Comparison of ENCODE assay signal across 34 mouse cellular contexts in the genomic region with DNA sequence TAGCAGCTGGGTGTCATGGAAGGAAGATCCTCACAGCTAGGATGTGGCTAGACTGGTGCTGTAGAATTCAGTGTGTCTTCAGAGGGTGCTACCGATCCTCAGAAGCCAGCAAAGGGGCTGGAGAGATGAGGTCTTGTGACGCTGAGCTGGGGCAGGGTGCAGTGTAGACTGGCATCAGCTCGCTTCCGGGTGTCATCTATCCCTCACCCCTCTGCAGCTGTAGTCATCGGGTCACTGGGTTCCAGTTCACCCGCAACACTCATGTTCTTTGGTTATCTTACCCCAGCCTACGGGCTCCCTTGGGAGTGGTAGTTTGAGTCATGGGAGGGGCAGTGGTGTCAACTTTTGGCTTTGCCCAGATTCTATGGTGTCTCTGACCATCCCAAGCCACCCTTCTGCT. TPM values are rescaled to one million over a fixed set of nuclear protein-coding genes. Genes with fewer than 3 reads are reported as not detected.
"Had no signal": no experiment of that assay in that cellular context is flagged by ENCODE, and none has a peak within 500 bp of the region (broad histone marks: within the 10 kb centered on the region; RNA-seq: fewer than 3 reads in every experiment).

No protein-coding gene starts in this region.

- H3K27ac ChIP-seq: embryonic facial prominence, embryonic 10.5 days; embryonic facial prominence, embryonic 12.5 days; embryonic facial prominence, embryonic 13.5 days; embryonic facial prominence, embryonic 15.5 days; forebrain, embryonic 10.5 days; forebrain, embryonic 12.5 days; forebrain, embryonic 13.5 days; forebrain, embryonic 15.5 days; gastrocnemius, adult 2 months; heart, adult 2 months had no signal

- H3K4me1 ChIP-seq: embryonic facial prominence, embryonic 10.5 days; embryonic facial prominence, embryonic 15.5 days; forebrain, embryonic 12.5 days; forebrain, embryonic 13.5 days; forebrain, embryonic 15.5 days had no signal

- H3K4me3 ChIP-seq: embryonic facial prominence, embryonic 10.5 days; embryonic facial prominence, embryonic 12.5 days; embryonic facial prominence, embryonic 13.5 days; embryonic facial prominence, embryonic 15.5 days; erythroblast, embryonic 14.5 days; forebrain, embryonic 10.5 days; forebrain, embryonic 12.5 days; forebrain, embryonic 13.5 days; forebrain, embryonic 15.5 days; gastrocnemius, adult 2 months; heart, adult 2 months had no signal

- H3K9me3 ChIP-seq: embryonic facial prominence, embryonic 10.5 days; embryonic facial prominence, embryonic 12.5 days; embryonic facial prominence, embryonic 13.5 days; embryonic facial prominence, embryonic 15.5 days; forebrain, embryonic 10.5 days; forebrain, embryonic 12.5 days; forebrain, embryonic 13.5 days; forebrain, embryonic 15.5 days had no signal

- H3K9ac ChIP-seq: embryonic facial prominence, embryonic 12.5 days; embryonic facial prominence, embryonic 13.5 days; embryonic facial prominence, embryonic 15.5 days; forebrain, embryonic 12.5 days; forebrain, embryonic 13.5 days; forebrain, embryonic 15.5 days; forebrain, postnatal 0 days had no signal

- H3K4me2 ChIP-seq: embryonic facial prominence, embryonic 12.5 days; embryonic facial prominence, embryonic 13.5 days; embryonic facial prominence, embryonic 15.5 days; forebrain, embryonic 12.5 days; forebrain, embryonic 13.5 days; forebrain, embryonic 15.5 days had no signal

- H3K36me3 ChIP-seq: embryonic facial prominence, embryonic 10.5 days; embryonic facial prominence, embryonic 12.5 days; embryonic facial prominence, embryonic 13.5 days; embryonic facial prominence, embryonic 15.5 days; forebrain, embryonic 10.5 days; forebrain, embryonic 12.5 days; forebrain, embryonic 15.5 days had no signal

- H3K27me3 ChIP-seq: embryonic facial prominence, embryonic 12.5 days; embryonic facial prominence, embryonic 13.5 days; embryonic facial prominence, embryonic 15.5 days; forebrain, embryonic 12.5 days; forebrain, embryonic 13.5 days; forebrain, embryonic 15.5 days had no signal

- DNase-seq: cerebellum, adult 9-10 months; cerebellum, adult 9-11 months; cerebellum, postnatal 10 days; cerebellum, postnatal 14 days; cerebellum, postnatal 25 days; cerebellum, postnatal 36 days; embryo, embryonic 11 days; forebrain, postnatal 0 days; gastrocnemius, adult 2 months; gastrocnemius, postnatal 10 days; gastrocnemius, postnatal 14 days; gastrocnemius, postnatal 25 days; gastrocnemius, postnatal 36 days; heart, adult 11 months; heart, adult 2 months had no signal

- ATAC-seq: forebrain, embryonic 13.5 days; forebrain, embryonic 14.5 days; forebrain, embryonic 15.5 days; forebrain, embryonic 16.5 days; forebrain, postnatal 0 days had no signal

RNA-seq across cellular contexts. Expression of a gene that starts 2.0 kb away (rescaled TPM):
- total RNA-seq: common myeloid progenitor, adult 5-6 weeks; gastrocnemius, adult 18-20 months; gastrocnemius, adult 2 months; gastrocnemius, adult 8-10 months; gastrocnemius, postnatal 10 days; gastrocnemius, postnatal 14 days; gastrocnemius, postnatal 25 days; gastrocnemius, postnatal 36 days; granulocyte monocyte progenitor cell, adult 5-6 weeks had no signal
- polyA plus RNA-seq: cortical plate, adult 2 months; embryonic facial prominence, embryonic 11.5 days; embryonic facial prominence, embryonic 13.5 days; erythroblast, embryonic 14.5 days; forebrain, embryonic 13.5 days; forebrain, embryonic 14.5 days; forebrain, embryonic 15.5 days; forebrain, embryonic 16.5 days; gonadal fat pad, adult 2 months had no signal

RNA-seq across cellular contexts. Expression of a gene that starts 13.4 kb away (rescaled TPM):
- total RNA-seq: common myeloid progenitor, adult 5-6 weeks; granulocyte monocyte progenitor cell, adult 5-6 weeks had no signal
- polyA plus RNA-seq: embryonic facial prominence, embryonic 10.5 days; erythroblast, embryonic 14.5 days; forebrain, embryonic 11.5 days had no signal
